Mouse (Mus musculus) B cell, adult 2 months (primary cell): Measurements from ENCODE around the gene Slc25a26.

Experiments used
- DNase-seq, 2 experiments: peaks; one replicate each; pipeline ENCODE4 v3.0.0; 2022

The Slc25a26 gene

GRCm38 (mm10) chr6:94601101-94601500, 101.0 kb downstream of the Slc25a26 start:
- no peak for DNase-seq

DNA sequence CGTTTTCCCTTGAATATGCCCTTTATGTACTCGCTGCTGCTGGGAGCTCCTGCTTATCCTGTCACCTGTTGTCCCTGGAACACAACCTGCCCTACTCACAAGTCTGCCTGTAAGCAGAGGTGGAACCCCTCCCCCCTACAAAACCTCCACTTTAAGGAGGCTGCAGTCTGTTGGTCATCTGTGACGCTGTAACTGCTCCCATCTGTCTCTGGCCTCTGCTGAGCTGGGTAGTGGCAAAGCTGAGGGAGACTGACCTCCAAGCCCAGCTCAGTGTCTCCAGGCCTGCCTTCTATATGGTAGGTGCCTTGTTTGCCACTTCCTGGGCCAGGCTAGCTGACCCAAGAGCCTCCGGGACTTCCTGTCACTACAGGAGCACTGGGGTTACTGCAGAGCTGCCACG, 101.7 kb downstream of the Slc25a26 start:
- DNase-seq: peak in 1 of 2 experiments; percentile 17

DNA sequence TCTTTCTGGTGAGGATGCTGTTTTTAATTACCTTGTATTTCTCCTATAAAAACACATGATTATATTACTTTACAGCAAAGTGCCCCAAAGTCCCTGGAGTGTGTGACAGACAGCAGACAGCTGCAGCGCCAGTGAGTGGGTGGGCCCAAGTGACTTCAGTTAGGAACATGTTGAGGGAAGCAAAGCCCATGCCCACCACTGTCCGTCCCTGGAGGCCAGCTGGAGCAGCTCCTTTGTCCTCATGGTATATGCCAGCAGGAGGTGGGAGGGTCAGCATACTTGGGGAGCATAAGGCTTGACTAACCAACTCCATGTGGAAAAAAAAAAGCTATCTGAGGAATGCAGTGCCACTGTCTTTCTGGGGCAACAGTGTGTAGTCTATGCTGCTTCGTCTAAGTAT, 103.9 kb downstream of the Slc25a26 start:
- DNase-seq: peak in 1 of 2 experiments; percentile 4

DNA sequence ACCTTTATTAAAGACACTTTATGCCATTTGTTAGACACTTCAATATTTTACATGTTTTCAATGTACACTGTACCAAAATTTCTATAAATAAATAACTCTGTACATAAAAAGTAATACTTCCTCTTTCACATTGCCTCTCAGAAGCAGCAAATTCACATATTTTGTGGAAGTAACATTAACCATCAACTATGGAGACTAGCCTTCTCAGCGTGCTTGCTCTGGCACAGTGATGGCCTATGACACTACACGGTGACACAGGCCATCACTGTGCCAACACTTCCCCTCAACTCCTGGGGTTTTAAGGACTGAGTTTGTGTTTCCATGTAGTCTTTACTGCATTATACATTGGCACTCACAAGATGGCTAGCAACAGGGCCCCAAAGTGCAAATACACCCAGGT, 104.4 kb downstream of the Slc25a26 start:
- peak; percentile 11 to 17 for DNase-seq

DNA sequence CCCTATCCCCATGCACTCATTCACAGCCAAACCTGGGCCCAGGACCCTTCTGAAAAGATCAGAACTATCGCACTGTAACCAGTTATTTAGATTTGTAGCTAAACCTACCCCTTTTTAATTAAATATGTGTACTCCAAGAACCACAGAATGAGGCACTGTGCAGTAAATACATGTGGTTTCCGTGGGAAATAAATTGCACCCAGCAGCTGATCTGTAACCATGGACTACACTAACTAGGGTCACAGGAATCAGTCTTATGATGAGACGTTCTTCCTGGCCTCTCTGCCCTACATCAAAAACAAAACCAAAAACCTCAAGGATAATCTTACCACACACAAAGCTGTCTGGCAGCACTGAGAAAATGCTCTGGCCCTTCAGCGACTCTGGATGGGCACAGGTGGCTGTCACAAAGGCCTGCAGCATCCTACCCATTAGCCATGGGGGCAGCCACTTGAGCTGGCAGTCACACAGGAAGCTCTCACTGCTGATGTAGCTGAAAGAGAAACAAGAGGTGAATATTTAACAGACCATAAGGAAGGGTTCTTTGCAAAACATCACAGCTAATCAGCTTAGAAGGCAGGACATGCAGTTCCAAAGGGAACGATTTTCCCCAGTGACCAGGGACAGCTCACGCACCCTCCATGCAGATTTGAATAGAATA, 113.2 kb downstream of the Slc25a26 start:
- no peak for DNase-seq

GRCm38 (mm10) chr6:94614346-94614745, 114.2 kb downstream of the Slc25a26 start:
- no peak for DNase-seq

GRCm38 (mm10) chr6:94615936-94616335, 115.8 kb downstream of the Slc25a26 start:
- DNase-seq: no peak

DNA sequence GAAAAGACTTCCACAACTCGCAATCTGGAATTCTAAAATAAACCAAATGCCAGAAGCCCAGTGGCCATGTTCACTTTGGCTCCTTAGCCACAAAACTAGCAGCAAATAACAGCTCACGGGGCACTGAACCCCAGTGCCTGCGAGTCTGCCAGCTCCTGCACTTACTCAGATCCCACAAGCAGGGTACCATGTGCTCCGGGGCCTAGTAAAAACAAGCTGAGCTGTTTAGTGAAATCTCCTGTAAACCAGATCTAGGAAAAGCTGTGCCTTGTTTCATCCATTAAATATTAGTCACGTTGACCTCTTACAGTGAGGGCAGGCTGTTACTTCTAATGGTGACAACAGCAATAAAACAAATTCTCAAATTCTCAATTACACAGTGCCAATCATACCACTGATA, 118.5 kb downstream of the Slc25a26 start:
- DNase-seq: no peak

DNA sequence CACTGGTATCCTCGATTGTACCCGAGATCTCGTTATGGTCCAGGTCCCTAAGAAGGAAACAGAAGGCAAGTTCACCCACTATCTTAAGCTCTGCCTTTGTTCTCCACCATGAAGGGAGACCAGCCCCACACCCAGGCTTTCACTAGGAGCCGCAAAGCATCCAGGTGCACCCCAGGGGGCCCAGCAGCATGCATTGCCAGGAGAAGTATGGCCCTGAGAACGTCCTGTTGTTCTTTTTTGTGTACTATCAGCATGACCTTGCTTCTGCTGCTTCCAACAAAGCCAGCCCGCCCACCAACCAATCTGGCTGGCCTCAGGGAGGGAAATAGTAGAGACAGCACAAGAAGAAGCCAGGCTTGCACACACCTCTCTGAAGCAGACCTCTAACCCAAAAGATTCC, 120.2 kb downstream of the Slc25a26 start:
- DNase-seq: no peak

DNA sequence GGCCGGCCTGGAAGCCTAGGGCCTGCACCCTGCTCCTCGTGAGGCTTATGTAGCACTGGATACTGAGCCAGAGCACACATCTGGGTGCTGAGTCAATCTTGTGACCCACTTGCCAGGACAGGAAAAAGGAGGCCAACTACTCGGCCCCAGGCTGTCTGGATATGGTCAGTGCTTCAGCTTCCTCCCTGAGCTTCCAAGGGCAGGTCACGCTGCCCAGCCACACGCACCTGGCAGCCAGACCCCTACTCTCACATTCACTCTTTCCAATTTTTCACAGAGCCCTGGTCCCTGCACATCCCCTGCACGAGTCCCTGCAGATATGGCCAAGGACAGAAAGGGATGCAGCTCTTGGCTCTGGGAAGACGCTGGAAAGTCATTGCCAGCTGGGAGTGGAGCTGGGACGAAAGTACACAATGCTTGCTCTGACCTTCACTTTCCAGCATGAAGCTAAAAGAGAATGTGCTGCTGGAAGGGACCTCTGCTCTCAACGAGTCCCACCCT, 120.7 kb downstream of the Slc25a26 start:
- DNase-seq: no peak

DNA sequence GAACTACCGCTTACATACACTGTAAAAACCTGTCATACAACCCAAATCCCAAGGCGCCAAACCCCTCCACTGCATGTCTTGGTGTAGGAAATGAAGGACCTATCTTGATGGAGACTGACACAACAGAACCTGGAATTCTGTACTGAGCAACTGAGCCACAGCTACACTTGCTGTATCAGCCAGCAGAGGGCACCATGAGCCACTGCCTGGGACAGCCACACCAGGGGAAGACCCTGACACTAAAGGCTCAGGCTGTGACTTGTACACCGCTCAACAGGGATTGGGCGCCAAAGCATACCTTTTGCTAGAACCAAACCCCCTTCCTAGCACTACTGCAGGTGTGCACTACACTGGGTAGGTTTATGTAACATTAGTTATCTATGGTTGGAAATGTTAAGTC, 122.9 kb downstream of the Slc25a26 start:
- peak; percentile 64 to 65 for DNase-seq

DNA sequence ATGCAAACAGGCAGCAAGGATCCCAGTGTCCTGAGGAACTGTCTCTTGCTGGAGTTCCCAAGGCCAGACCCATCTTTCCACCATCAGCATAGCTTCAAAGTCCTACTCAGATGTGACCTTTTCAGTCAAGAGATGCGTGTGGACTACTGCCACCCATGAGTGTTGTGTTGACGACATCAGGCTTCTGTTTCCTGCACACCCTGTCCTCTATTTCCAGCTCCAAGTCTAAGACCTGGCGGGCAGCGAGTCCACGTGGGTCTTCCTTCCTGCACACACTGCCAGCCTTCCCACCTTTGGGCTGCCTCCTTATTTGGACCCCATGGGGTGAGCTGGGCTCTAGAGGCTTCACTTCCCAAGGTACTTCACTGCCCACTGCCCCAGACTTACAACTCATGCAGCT, 124.4 kb downstream of the Slc25a26 start:
- DNase-seq: no peak

GRCm38 (mm10) chr6:94625896-94626295, 125.8 kb downstream of the Slc25a26 start:
- DNase-seq: no peak

DNA sequence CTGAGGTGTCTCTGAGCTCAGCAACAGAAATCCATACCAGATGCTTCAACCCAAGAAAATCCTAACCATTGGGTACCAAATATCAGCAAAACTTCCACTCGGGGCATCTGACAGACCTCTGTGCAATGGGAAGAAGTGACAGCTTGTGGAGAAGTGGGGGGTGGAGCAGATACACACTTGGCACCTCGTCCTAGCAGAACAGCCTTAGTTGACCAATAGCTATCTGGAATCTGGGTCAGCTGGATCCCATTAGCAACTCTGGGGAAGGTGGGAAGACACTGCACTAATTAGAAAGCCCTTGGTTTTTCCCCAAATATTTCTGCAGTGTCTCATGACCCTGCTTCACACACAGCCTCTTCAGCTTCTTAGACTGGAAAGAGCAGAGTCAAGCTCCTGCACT, 126.7 kb downstream of the Slc25a26 start:
- DNase-seq: no peak

DNA sequence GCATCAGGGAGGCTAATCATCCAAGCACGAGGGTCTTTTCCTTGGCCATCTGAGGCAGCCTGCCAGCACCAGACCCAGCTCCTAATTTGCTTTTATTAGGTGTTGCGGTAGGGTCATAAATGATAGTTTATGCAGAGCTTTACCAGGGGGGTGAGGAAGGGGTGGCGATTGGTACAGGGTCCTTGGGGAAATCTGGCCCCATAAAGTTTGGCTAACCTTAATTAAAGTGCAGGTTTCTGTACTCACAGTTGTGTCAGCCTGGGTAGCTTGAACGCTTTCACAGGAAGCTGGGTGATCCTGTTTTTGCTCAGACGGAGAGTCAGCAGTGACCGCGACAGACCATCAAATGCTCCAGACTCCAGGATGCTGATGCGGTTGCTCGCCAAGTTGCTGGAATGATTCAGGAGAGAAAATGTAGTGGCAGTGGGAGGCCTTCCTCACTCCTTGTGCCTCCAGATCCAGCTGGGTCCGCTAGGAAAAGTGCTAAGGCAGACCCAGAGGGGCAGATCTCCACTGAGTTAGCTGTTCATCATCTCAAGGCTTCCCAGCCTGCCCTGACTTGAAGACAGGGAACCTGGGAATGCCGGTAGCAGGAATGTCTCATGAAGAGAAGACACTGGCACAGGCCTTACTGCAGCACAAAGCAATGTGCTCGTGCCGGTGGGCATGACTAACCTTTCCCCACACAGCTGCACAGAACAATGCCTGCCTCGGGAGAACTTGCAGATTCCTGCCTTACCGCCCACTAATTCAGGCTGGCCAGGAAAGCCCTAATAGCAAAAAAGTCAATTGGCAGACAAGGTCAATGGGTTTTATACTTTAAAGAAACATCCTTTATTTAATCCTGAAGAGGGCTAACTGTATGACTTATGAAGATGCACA, 127.8 kb downstream of the Slc25a26 start:
- no peak for DNase-seq

DNA sequence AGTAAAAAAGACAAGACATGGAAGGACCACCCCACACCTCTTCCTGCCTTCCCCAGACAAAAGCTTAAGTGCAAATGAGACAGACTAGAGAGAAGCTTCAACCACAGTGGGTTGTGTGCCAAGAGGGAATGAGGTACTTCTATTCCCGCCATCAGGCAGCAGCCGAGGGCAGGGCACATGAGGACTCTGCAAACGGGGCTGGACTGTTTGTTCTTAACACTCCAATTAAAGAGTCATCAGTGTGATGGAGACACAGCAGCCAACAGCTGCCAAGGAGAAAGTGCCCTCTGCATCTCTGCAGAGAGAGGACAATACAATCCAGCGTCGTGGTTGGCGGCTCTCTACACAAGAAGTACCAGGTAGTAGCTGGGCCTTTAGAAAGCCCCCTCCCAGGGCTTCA, 128.7 kb downstream of the Slc25a26 start:
- no peak for DNase-seq

DNA sequence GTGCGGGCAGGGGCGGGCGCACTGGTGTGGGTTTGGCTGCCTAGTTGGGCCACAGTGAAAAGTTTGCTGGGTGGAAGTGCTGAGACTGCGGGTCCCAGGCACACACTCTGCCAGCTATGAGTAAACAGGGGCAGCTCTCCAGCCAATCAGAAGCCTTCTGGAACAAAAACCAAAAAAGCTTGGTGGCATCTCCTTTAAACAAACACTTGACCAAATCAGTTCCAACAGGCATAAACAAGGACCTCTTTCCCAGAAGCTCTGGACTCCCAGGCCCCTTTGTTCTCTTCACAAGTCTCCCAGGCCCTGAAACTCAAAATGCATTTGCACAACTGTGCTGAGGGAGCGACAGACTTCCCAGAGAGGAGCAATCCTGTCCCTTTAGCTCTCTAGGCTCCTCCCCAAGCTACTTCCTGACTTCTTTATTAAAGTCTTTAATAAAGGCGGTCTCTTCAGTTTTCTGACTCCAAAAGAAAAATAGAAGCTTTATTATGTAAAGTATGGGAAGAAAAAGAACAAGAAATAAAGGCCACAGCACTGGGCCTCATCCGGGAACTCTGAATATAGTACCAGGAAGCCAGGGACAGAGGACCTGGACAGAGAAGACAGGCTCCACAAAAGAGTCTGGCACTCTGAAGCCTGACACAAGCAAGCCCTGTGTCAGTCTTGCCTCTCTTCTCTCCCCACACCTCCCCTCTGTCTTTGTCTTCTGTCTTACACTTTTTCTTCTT, 131.1 kb downstream of the Slc25a26 start:
- no peak for DNase-seq

DNA sequence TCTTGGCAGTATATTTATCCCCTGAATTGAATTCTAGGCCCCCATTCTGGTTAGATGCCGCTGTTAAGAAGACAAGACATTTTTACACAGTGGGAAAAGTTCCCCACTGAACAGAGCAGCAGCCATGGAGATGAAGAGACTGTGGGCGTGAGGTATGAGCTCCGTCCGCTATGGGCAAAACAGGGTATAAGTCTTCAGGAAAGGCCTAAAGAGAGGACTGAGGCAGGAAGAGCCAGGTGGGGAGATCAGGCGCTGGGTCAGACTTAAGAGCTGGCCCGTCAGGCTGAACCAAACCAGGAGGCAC, 131.6 kb downstream of the Slc25a26 start:
- DNase-seq: no peak

- DNase-seq: no peak
These were observed 134.1 kb downstream of the Slc25a26 start for GRCm38 (mm10) chr6:94634274-94634673.

DNA sequence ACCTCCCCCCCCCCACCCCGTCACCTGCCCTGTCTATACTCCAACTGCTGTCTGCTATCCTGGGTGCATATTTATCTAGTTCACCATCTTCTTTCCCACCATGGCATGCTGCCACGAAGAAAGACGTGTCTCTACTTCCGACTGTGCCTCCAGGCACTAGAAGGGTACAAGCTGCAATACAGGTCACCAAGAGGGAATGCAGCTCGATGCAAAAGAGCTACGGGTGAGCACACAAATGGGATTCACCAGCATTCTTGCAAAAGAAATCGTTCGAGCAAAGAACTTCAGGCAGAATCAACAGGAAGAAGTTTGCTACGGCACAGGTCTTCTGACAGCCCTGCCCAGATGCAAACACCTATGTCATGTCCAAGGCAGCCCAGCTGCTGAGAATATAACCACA, 134.6 kb downstream of the Slc25a26 start:
- DNase-seq: no peak

GRCm38 (mm10) chr6:94635343-94635742, 135.2 kb downstream of the Slc25a26 start:
- DNase-seq: no peak

GRCm38 (mm10) chr6:94637024-94637434, 136.9 kb downstream of the Slc25a26 start:
- no peak for DNase-seq

GRCm38 (mm10) chr6:94640297-94640696, 140.2 kb downstream of the Slc25a26 start:
- DNase-seq: peak; percentile 31 to 49

DNA sequence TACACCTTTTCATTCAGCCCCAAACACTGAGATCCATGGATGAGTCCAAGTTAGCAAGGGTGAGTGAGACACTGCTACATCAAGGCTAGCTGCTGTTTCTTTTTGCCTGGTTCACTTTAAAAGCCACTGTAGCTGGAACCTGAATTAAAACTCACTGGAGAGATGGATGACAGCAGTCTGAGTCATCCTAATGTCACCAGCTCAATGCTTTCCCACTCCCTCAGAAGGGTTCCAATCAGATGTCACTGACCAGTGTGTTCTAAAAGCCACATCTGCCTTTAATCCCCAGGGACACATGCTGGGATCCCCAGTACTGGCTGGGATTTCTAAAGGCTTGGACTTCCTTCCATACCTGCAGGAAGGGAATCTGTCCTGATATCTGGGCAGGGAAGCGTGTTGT, 141.9 kb downstream of the Slc25a26 start:
- no peak for DNase-seq
